Mouse (Mus musculus) retina, adult 2 months (tissue): ENCODE results near the gene Zfp36l1.

Experiments used
- DNase-seq: peaks from one replicate; pipeline ENCODE4 v3.0.0-alpha.2; 2012; ENCODE audit warnings: low read depth, low spot score

Zfp36l1 gene

DNA sequence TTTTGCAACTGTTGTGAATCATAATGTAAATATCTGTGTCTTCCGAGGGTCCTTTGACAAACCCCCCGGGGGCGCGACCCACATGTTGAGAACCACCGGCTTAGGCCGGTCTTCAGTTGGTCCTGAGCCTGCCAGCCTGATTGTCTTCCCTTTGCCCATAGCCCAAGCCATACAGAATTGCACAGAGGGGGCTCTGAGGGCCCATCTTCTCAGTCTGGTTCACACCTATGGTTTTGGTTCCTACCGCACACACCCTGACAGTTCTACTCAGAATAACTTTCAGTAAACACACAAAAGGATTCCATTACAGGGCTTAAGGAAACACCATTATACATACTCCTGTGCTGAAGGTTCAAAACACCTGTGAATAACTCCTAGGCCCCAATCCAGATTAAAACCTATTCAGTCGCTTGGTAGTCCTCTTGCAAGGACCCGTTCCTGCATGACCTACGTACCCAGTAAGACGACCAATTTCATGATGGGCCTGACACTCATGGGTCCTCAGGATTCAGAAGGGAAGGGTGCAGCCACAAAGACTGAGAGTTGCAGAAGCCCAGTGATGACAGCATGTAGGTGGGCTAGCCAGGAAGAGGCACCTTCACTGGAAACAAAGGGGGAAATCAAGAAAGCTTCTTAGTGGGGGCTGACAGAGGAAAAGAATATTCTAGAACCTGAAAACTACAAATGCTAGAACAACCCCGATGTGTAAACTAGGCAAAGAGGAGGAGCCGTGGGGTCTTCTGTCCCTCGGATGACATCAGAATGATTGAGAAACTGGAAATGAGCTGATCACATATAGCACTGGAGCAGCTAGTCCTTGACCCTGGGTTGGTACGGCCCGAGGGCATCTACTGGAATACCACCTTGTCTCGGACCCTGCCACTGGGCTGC, 18.8 kb upstream of the Zfp36l1 start:
- DNase-seq: no peak

DNA sequence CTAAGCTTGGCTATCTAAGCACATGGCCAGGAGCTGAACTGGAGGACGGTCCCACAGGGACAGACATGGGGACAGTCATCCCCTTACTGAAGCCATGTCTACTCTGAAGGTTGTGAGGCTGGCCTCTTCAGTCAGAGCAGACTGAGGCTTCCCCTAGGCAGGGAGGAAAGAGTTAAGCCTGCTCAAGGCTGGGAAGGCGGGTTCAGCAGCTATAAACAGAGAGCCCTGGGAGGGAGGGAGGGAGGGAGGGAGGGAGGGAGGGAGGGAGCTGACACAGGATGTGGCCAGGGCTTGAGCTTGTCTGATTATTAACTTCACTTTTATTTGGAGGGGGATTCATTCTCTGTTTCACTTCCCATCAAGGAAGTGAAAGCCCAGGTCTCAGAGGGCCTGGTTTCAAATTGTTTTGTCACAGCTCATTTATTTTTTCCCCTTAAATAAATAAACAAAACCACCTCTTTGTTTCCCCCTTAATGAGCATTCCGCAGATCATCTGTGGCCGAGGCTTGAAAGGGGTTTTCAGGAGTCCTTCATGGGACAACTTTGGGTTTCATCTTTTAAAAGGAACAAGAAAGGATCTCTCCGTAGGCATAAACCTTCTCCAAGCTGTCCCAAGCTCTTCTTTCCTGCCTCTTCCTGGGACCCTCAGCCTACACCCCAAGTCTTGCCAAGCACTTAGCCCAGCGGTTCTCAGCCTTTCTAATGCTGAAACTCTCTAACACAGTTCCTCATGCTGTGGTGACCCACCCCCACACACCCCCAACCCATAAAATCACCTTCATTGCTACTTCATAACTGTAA, 17.9 kb upstream of the Zfp36l1 start:
- DNase-seq: no peak

DNA sequence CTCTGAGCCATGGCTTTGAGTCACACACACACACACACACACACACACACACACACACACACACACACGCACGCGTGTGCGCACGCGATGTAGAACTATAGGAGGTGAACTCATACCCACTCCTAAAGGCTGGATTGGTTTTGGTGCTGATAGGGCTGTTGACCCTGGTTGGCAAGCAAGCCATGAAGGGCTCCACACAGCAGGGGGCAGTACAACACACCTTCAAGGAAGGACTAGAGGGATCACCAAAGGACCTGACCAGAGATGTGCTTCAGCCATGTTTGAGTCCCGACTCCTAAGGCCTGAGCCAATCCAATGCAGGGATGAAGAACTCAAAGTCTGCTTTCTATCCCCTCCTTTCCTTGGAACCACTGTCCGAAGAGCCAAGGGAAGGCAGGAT, 16.7 kb upstream of the Zfp36l1 start:
- no peak for DNase-seq

DNA sequence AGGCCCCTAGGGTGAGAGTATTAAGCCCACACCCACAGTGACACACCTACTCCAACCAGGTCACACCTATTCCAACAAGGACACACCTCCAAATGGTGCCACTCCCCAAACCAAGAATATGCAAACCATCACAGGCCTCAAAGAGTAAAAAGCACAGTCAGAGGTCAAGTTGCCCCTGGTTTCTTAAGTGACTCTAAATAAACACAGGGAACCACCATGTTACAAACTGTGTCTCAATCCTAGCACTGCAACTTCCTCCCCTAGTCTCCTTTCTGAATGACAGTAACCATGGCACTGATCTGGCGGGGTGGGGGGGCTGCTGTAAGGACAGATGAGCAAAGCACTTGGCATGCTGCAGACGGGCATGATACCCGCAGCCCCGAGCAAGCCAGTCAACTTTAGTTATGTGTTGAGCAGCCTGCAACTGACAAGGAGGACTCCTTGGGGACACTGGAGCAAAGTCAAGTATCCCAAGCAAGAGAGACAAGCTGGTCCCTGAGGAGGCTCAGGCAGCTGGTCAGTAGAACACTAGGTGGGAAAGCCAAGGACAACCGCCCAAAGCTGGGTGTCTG, 14.5 kb upstream of the Zfp36l1 start:
- no peak for DNase-seq

DNA sequence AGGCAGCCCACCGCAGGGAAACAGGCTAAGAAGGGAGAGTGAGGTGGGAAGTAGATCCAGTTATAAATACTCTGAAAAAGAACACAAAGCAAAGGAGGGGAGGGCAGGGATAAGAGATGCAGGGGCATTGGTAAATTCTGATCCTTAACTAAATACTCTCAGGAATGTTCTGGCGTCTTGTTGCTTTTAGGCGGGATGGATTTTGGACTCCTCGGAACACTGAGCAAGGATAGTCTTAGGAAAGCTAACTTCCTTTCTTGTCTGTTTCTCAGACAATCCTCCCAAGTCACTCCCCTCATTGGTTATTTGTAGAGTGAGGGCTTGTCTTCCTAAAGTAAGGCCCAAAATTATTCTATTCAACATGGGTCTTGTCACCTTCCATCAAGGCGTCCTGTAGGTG, 12.5 kb upstream of the Zfp36l1 start:
- no peak for DNase-seq

DNA sequence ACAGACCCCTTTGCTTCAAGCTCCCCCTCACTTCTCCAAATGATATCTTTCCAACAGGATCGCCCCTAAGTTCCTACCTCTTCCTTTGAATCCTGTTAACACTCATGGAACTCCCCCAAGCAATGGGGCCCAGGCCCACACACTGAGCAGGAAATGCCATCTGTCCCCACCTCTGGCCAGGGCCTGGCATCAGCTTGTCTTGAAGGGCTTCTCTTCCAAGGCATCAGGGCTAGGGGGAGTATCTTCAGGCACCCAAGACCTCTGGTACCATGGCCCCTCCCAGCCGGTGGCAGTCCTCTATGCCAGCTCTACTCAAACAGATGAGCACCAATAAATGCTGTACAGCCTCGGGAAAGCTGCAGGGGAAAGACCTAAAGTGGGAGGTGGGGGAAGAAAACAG, 11.9 kb upstream of the Zfp36l1 start:
- DNase-seq: no peak

DNA sequence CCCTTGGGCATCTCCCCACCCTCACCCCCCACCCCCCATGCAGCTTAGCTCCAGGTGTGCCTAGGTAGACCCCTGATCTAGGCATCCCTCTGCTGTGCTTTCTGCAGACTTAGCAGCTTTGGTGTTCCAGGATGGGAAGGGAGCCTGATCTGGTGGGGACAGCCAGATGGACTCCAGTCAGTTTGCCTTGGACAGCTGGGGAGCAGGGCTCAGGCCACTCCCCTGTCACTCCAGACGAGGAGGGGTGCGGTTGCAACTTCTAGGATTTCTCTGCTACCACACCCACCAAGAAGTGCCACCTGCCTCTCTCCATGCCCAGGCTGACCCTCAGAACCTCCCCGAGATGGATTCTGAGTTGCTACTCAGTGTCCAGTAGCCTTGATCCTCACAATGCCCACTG, 11.4 kb upstream of the Zfp36l1 start:
- no peak for DNase-seq

DNA sequence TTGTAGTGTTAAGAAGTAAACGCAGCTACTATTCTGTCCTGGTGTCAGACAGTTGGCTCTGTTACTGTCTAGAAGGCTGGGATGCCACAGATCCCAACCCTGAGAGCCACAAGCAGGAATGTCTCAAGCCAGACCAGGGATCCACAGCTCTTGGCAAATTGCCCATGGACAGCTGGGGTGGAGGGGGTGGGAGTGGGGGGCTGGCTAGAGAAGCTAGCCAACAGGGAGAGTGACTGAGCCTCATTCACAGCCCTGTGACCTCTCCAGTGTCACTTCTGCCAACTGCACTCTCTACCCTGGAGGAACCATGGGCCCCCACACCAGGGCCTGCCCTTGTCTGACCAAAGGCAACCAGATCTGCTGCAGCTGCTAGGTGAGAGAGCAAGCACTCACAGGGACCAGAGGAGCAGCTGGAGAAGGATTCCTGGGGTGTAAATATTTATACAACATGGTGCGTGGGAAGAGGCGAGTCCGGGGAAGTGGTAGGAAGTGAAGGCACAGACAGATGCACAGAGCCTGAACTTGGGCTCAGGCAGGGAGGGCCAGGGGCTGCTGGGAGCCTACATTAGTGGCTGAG, 10.5 kb upstream of the Zfp36l1 start:
- no peak for DNase-seq

DNA sequence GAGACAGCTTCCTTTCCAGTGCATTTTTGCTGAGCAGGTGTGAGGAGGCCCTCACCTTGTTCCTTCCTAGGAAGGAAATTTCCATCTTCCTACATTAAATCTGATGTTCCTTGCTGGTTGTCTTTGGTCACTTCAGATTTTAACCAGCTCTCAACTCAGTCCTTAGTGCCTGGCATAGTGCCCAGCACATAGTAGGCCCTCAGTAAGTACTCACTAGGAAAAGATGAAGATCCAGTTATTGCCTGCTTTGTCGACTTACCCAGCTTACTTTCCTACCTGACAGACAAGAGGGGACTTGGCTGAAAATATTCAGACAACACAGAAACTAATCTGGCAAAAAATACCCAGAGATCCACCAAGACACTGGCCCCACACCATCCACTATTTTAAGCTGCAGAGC, 8.6 kb upstream of the Zfp36l1 start:
- no peak for DNase-seq

DNA sequence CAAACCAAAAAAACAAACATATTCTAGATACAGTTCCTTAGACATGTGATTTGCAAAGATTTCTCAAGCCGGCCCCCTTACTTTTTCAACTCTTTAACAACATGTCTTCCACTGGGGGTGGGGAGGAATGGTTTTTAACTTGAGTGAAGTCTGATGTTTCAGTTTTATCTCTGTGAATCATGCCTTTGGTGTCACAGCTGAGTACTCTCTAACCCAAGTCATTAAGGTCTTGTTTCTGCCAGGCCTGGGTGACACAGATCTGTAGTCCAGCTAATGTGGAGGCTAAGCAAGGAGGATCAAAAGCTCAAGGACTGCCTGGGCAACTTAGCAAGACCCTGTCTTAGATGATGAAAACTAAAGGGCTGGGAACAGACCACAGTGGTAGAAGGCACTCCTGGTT, 5.8 kb upstream of the Zfp36l1 start:
- DNase-seq: no peak

DNA sequence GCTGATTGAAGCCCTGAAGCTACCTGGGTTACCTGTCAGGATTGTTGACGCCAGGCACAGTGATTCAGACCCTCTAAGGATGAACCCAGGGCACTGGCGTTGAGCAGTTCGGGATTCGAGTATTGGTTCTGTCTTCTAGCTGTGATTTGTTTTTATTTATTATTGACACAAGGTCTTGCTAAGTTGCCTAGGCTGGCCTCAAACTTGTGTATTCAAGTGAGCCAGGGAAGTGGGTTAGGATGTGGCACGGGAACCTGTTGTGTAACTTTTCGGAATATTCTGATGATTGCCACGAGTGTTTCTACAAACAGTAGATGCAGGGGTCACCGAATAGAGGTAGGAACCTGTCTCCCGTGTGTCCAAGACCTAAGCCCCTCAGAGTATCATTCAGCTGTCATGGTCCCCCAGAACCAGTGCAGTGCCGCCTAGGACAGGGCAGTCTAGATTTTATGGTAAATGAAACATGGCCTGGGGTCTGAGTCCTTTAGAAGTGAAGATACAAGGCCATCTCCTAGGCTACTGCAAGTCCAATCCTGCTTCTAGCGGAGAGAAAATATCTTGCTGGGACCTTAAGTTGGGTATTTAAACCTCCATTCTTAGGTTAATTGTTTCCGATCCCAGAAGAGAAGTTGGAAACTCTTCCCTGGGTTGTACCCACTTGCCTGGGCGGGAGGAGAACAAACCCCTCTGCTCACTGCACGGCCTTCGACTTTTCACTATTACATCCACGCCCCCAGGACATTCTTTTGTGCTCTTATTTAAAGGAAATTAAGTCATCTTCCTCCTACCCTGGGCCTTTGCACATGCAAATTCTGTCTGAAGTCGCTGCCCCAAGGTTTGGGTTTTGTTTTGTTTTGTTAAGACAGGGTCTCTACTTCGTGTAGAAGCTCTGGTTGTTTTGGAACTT, 3.6 kb upstream of the Zfp36l1 start:
- no peak for DNase-seq

DNA sequence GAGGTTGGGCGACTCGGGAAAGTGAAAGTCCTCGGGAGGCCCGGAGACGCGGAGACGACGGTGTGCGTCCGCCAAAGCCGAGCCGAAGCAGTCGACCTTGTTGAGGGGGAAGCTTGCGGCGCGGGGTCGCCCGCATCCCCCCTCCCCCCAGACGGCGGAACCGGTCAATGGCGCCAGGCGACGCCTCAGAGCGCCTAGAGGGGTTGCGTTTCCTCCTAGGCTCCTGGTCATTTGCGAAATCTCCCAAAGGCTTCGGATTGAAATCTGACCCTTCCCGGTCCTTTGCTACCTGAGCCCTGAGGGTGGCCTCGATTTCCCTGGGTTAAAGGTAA, 3.0 kb upstream of the Zfp36l1 start:
- no peak for DNase-seq

DNA sequence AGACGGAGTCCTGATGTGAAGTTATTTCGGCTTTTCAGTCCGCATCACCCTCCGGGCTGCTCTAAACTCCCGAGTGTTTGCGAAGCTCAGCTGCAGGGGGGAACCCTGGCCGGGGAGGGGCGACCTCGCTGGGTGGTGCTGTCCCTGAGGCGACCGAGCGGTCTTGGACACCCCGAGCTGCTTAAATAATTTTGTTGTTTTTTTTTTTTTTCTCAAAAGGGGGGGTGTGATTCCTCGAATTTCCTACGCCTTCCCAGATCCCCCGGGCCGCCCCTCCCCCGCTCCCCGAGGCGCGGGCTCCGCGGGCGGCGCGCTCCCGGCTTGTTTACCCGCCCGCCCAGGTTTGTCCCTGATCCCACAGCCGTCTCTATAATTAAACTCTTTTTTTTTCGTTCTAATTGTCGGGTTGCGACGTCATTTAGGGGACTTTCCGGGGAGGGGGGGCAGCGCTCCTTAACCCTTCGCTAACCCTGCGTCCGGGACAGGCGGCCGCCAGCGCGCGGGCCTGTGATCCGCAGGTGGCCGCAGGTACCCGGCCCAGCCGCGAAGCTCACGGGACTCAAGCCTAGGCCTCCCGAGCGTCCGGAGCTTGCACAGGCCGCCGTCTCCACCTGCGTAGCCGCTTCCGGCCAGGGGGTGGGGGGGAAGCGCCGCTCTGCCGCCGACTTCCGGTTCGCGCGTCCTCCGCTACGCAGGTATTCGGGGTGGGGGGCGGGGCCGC, 2.5 kb upstream of the Zfp36l1 start:
- peak; percentile 73 for DNase-seq

DNA sequence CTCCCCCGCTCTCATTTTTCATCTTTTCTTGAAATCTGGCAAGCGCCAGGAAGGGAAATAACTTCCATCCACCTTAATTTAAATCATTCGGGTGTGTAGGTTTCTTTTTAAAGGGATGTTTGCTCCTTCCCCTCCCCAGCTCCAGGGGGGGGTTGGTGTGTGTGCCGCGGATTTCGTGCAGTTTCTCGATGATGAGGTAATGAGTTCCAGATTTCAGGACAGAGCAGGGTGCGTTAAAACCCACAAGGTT, 2.0 kb upstream of the Zfp36l1 start:
- DNase-seq: no peak

DNA sequence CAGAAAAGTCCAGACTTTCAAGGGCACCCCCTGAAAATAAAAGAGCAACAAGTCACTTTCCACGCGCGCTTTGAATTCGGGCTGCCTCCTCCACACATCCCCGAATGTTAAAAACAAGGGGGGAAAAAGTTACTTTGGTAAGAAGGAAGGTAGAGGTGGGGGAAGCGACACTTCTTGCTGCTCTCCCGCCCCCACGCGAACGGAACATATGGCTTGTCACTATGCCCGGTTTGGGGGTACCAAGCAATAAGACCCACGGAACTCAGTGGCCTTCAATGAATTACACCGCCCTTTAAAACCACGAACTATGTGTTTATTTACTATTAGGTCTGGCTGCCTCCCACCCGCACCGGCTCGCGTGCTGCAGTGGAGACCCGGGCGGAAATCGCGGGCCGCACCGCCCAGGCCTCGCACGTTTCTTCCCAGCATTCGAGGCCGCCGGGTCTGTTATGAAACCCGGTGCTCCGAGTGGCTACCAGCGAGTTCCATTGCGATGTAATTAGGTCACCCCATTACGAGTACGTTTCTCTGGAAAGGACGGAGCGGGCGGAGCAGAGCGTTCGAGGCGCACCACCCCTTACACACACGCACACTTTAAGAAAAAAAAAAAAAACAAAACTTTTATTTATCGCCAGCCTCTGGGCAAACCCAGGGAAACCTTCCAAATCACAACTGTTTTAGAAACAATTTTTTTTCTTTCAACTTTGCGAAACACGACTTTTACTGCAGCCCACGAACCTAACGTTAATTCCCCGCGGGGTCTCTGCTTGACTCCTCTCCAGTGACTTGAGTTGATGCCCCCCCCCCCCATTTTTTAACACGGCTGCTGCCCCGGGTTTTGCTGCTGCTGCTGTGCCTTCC, 1.4 kb upstream of the Zfp36l1 start:
- no peak for DNase-seq

DNA sequence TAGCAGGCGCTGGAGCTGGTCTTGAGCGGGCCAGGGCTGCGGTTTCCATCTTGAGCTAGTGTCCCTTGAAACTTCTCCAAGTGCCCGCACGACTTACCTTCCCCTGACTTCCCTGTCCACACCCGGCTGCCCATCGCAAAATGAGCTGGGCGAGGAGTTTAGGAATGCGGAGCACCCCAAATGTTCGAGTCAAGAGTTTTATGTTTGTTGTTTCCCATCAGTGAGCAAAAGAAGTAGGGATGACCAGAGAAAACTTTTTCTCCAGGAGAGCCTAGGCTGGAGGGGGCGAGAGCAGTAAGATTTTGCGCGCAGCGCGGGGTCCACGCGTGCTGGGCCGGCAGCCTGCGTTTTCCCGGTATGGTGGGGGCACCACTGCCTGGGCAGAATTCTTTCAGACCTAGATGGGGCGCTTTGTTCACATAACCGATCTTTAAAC, 791 bp upstream of the Zfp36l1 start:
- DNase-seq: no peak

DNA sequence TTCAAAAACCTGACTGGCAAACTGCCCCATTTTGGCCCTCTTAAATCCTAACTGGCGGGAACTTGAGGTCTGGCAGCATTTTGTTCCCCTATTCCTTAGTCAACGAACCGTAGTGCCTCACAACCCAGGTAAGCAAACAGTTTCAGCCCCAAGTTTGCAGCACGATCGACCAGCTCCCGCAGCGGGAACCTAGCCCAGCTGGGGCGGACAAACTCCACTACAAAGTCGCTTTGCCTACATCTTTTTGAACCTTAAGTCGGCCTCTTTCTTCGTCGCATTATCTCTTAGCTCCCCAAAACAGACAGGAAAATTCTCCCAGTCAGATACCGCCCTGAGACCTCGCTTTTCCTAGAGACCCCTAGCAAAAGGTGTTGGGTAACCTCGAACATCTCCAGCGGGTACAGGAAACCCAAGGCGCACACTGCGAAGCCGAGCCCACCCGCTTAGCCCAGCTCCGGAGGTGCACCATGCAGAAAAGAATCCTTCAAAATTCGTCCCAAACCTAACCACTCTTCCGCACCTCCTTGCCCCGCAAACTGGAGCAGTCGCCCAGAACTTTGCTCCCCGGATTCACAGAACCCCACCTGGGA, 647 bp downstream of the Zfp36l1 start:
- no peak for DNase-seq

DNA sequence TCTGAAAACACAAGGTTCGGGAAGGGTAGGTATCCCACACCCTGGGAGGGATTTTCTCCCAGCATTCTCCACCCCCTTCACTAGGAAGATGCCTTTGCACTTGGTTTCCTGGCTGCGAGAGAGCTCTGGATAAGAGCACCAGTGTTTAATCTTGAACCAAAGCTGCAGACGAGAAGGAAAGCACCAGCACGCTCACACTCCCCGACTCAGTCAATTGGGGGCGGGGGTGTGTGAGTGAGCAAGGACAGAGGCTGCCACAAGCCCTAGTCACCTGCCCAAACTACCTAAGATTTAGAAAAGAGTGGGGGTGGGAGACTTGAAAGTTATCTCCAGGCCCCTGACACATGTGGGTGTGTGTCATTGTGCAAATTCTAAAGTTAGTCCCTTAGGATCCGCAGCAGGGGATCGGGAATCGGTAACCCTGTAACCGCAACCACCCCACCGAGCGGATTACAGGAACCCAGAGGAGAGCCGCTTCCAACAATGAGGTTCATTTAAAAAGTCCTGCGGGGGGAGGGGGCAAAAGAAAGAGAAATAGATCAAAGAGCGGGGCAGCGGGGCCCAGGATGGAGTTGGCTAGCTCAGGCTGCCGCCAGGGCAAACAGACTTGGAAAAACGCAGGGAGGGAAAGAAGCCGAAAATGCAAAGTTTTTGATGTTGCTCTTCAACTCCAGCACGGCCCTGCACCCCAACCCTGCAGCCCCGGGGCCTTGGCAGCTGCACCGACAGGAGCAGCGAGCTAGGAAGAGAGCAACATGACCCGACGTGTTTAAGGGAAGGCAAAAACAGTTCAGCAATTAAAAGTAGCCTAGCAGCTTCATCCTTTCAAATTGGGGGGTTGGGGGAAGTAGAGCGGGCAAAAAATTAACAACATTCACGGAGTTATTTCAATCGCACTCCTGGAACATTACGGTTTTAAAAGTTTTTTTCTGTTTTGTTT, 1.4 kb downstream of the Zfp36l1 start:
- DNase-seq: no peak

DNA sequence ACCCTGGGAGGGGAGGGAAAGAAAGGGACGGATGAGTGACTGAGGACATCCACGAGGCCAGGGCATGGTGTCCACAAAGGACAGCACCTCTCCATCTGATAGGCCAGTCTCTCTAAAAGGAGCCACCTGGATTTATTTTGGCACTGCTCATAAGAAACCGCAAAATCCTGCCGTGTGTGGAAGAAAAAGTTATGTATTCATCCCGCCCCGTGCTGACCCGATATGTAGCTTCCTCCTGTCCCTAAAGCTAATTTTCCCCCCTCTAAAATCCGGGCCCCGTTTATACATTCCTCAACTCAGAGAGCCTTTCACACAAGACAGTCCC, 2.3 kb downstream of the Zfp36l1 start:
- no peak for DNase-seq
